Mouse (Mus musculus) brain, adult 2 months (tissue): ENCODE data around the gene Glrp1.

Experiments used
- DNase-seq: peaks from one replicate; pipeline ENCODE4 v3.0.0; 2011; ENCODE audit warnings: low read depth, low spot score

The Glrp1 gene

GRCm38 (mm10) chr1:88497407-88497806 is 12.5 kb downstream of the Glrp1 start:
- DNase-seq: peak; percentile 24

GRCm38 (mm10) chr1:88492415-88492814 is 17.5 kb downstream of the Glrp1 start:
- no peak for DNase-seq

- no peak for DNase-seq
Measured at GRCm38 (mm10) chr1:88491617-88492378, 18.1 kb downstream of the Glrp1 start.

- DNase-seq: no peak
Measured at GRCm38 (mm10) chr1:88490164-88490563, 19.7 kb downstream of the Glrp1 start.

- DNase-seq: no peak
Measured at GRCm38 (mm10) chr1:88488957-88489356, 20.9 kb downstream of the Glrp1 start.

DNA sequence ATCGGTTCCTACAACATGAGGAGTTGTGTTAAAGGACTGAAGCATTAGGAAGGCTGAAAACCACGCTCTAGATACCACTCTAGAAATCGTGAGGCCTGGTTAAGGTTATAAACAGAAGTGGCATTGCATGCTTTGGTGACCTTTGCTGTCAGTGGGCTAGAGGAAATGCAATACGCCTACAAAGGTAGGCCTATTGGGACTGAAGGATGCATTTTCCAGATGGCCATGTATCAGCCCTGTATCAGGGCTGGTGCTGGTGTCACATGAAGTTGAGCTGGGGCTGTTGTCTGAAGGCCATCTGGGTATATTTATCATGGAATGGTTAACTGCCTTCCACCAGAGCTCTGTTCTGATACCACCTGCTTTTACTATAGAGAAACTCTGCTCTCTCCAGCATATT is 23.5 kb downstream of the Glrp1 start:
- DNase-seq: no peak

GRCm38 (mm10) chr1:88484059-88484458 is 25.8 kb downstream of the Glrp1 start:
- DNase-seq: peak; percentile 58

DNA sequence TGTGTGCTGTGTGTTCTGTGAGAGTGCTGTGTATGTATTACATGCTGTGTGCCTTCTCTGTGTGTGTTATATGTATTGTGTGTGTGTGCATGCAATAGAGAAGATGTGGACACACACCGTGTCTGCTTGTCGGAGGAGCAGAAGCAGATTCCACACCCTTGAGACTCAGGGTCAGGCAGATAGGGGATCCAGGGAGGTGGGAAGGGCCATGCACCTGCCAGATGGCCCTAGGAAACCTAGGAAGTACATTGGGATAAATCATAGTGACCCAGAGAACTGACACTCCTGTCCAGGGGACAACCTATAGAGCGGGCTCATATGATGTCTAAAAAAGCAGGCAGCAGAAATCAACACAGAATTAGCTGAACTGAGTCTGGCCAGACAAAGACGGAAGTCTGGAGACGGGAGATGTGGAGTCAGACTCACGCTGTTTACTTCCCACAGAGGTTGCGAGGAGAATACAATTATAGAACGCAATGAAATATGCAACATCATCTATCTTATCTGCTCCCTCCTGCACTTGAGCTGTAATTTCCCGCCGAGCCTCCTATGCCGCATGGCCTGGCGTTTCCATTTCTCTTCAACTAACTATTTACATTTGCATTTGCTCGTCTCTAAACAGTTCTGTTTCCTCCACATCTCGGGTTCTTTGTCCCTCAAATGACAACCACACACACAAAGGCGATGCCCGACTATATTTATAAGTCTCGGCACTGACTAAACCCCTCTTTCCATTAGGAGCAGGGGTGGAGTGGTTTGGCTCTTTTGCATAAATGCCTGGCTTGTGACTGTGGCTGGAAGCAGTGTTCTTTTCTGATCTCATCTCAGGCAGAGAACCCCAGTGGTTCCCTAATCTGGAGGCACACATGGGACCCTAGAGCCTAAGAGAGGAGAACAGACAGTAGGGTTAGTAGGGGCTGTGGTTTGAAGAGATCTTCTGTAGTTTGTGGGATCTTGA is 27.4 kb downstream of the Glrp1 start:
- no peak for DNase-seq

GRCm38 (mm10) chr1:88480594-88480993 is 29.3 kb downstream of the Glrp1 start:
- no peak for DNase-seq

GRCm38 (mm10) chr1:88478205-88478604 is 31.7 kb downstream of the Glrp1 start:
- DNase-seq: peak; percentile 36

GRCm38 (mm10) chr1:88476554-88477085 is 33.2 kb downstream of the Glrp1 start:
- no peak for DNase-seq

DNA sequence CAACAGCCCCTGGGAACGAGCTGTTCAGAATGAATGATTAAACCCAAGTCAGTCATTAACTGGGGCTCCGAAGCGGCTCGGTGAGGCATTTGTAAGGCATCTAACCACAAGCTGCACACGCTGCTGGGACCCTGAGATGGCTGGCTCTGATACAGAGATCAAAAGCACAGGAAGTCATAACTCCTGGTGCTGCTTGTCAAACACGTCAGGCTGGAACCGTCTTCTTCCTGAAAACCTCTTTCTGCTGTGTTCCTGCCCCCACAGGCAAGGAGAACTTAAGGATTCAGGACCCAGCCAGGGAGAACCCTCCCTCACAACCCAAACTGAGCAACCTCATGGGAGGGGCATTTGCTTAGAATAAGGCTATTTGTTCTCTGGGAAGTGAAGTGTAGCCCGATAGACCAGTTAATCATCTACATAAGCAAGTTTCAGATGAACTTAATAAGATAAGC is 34.3 kb downstream of the Glrp1 start:
- DNase-seq: no peak

- no peak for DNase-seq
Measured at GRCm38 (mm10) chr1:88474598-88474997, 35.3 kb downstream of the Glrp1 start.

DNA sequence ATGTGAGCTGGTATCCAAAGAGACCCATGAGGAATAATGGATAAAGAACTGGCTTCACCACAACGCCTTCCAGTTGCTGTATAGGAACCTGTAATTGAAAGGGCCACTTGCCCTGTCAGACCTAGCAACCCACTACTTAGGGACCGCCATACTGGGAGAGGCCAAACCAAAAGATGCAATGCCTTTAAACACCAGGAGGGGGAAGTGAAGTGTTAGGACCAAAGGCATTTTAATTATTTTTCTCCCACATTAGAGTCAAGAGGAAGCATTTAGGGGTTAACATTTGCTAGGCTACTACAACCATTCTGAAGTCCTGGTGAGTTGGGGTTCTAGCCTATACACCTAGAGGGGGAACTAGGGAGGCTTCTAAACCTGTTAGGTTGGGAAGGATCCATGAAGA is 36.0 kb downstream of the Glrp1 start:
- no peak for DNase-seq

GRCm38 (mm10) chr1:88472258-88472657 is 37.6 kb downstream of the Glrp1 start:
- DNase-seq: peak; percentile 15

- DNase-seq: no peak
Measured at GRCm38 (mm10) chr1:88469746-88470145, 40.1 kb downstream of the Glrp1 start.

GRCm38 (mm10) chr1:88468335-88468734 is 41.5 kb downstream of the Glrp1 start:
- no peak for DNase-seq

DNA sequence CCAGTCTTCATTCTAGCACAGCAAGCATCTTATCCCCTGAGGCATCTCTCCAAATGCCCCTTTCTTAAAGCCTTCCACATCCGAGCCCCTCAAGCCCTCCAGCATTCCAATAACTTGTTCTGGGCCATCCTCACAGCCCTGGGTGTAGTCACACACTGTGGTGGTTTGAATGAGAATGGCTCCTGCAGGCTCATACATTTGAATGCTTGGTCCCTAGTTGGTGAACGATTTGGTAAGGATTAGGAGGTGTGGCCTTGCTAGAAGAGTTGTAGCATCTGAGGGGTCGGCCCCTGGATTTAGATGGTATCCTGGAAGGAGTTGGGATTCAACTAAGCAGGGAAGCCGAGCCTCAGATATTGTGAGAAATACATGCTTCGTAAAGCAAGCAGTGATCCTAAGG is 42.0 kb downstream of the Glrp1 start:
- DNase-seq: no peak

GRCm38 (mm10) chr1:88466325-88467064 is 43.4 kb downstream of the Glrp1 start:
- no peak for DNase-seq

- no peak for DNase-seq
Measured at GRCm38 (mm10) chr1:88465722-88466121, 44.1 kb downstream of the Glrp1 start.

- DNase-seq: no peak
Measured at GRCm38 (mm10) chr1:88464109-88464905, 45.6 kb downstream of the Glrp1 start.
